Mouse (Mus musculus): ENCODE results near the gene Best1. TPM values are rescaled to one million over a fixed set of nuclear protein-coding genes. Genes with fewer than 3 reads are reported as not detected.

Best1 gene
- polyA plus RNA-seq, 1 experiment from 2014 or later: 0.22 TPM

- no peak overlapping the region for H3K27ac ChIP-seq
- H3K36me3 ChIP-seq (ENCODE audit: inconsistent target): no peaks in the 10 kb centered on the region
- H3K79me2 ChIP-seq (ENCODE audit: inconsistent target): no peaks in the 10 kb centered on the region
- 92% methylated on average over 3 of the region's 3 CpGs for WGBS (ENCODE audit: missing documents)
- H3K4me3 ChIP-seq (ENCODE audit: inconsistent target): no peak overlapping the region
Measured at GRCm38 (mm10) chr19:9946986-9947385, 54.4 kb downstream of the Best1 start.

GRCm38 (mm10) chr19:9945800-9946564 lies 55.5 kb downstream of the Best1 start:
- Histone ChIP-seq H3K27ac (peak overlapping the region; percentile 17), H3K79me2 (ENCODE audit: inconsistent target) (no peaks in the 10 kb centered on the region), H3K4me3 (ENCODE audit: inconsistent target) (no peak overlapping the region), H3K36me3 (ENCODE audit: inconsistent target) (no peaks in the 10 kb centered on the region)
- 83% methylated on average over 8 of the region's 8 CpGs for WGBS (ENCODE audit: missing documents)

GRCm38 (mm10) chr19:9942539-9943533 lies 58.6 kb downstream of the Best1 start:
- Histone ChIP-seq H3K79me2 (ENCODE audit: inconsistent target) (no peaks in the 10 kb centered on the region), H3K27ac (peak overlapping the region; percentile 91), H3K36me3 (ENCODE audit: inconsistent target) (no peaks in the 10 kb centered on the region), H3K4me3 (ENCODE audit: inconsistent target) (no peak overlapping the region)
- WGBS (ENCODE audit: missing documents): 48% methylated on average over 9 of the region's 10 CpGs

GRCm38 (mm10) chr19:9941809-9942208 lies 59.6 kb downstream of the Best1 start:
- no peak overlapping the region for H3K4me3 ChIP-seq (ENCODE audit: inconsistent target)
- H3K79me2 ChIP-seq (ENCODE audit: inconsistent target): no peaks in the 10 kb centered on the region; the same call in 1 of the 2 replicates
- H3K36me3 ChIP-seq (ENCODE audit: inconsistent target): no peaks in the 10 kb centered on the region
- H3K27ac ChIP-seq: peak overlapping the region; percentile 91
- WGBS (ENCODE audit: missing documents): 77% methylated on average over 1 of the region's 1 CpGs

GRCm38 (mm10) chr19:9940903-9941302 lies 60.5 kb downstream of the Best1 start:
- Histone ChIP-seq H3K79me2 (ENCODE audit: inconsistent target) (no peaks in the 10 kb centered on the region; the same call in 1 of the 2 replicates), H3K27ac (no peak overlapping the region), H3K36me3 (ENCODE audit: inconsistent target) (no peaks in the 10 kb centered on the region), H3K4me3 (ENCODE audit: inconsistent target) (no peak overlapping the region)
- 92% methylated on average over 4 of the region's 4 CpGs for WGBS (ENCODE audit: missing documents)

GRCm38 (mm10) chr19:9939841-9940240 lies 61.6 kb downstream of the Best1 start:
- Histone ChIP-seq H3K4me3 (ENCODE audit: inconsistent target) (no peak overlapping the region), H3K79me2 (ENCODE audit: inconsistent target) (no peaks in the 10 kb centered on the region; the same call in 1 of the 2 replicates), H3K27ac (peak overlapping the region; percentile 97), H3K36me3 (ENCODE audit: inconsistent target) (no peaks in the 10 kb centered on the region)
- 88% methylated on average over 7 of the region's 7 CpGs for WGBS (ENCODE audit: missing documents)

GRCm38 (mm10) chr19:9938824-9939303 lies 62.6 kb downstream of the Best1 start:
- Histone ChIP-seq H3K27ac (peak overlapping the region; percentile 97), H3K79me2 (ENCODE audit: inconsistent target) (no peaks in the 10 kb centered on the region; the same call in 1 of the 2 replicates), H3K36me3 (ENCODE audit: inconsistent target) (no peaks in the 10 kb centered on the region), H3K4me3 (ENCODE audit: inconsistent target) (no peak overlapping the region)
- WGBS (ENCODE audit: missing documents): 0% methylated on average over 13 of the region's 13 CpGs

- Histone ChIP-seq H3K79me2 (ENCODE audit: inconsistent target) (no peaks in the 10 kb centered on the region; the same call in 1 of the 2 replicates), H3K4me3 (ENCODE audit: inconsistent target) (no peak overlapping the region), H3K27ac (peak overlapping the region; percentile 97), H3K36me3 (ENCODE audit: inconsistent target) (no peaks in the 10 kb centered on the region)
- 8% methylated on average over 6 of the region's 6 CpGs for WGBS (ENCODE audit: missing documents)
Measured at GRCm38 (mm10) chr19:9938156-9938823, 63.1 kb downstream of the Best1 start.

GRCm38 (mm10) chr19:9937428-9937827 lies 64.0 kb downstream of the Best1 start:
- Histone ChIP-seq H3K4me3 (ENCODE audit: inconsistent target) (no peak overlapping the region), H3K27ac (peak overlapping the region; percentile 97), H3K36me3 (ENCODE audit: inconsistent target) (no peaks in the 10 kb centered on the region), H3K79me2 (ENCODE audit: inconsistent target) (no peaks in the 10 kb centered on the region; the same call in 1 of the 2 replicates)
- WGBS (ENCODE audit: missing documents): 85% methylated on average over 5 of the region's 5 CpGs

GRCm38 (mm10) chr19:9936579-9936978 lies 64.9 kb downstream of the Best1 start:
- no peaks in the 10 kb centered on the region; the same call in 1 of the 2 replicates for H3K79me2 ChIP-seq (ENCODE audit: inconsistent target)
- 28% methylated on average over 5 of the region's 5 CpGs for WGBS (ENCODE audit: missing documents)
- no peak overlapping the region for H3K4me3 ChIP-seq (ENCODE audit: inconsistent target)
- H3K27ac ChIP-seq: peak overlapping the region; percentile 97
- H3K36me3 ChIP-seq (ENCODE audit: inconsistent target): no peaks in the 10 kb centered on the region

Other genes with a start within 250 kb of the Best1 start
- not detected in 3 replicates for gene Scgb2a2, start 154.1 kb downstream of the Best1 start, polyA plus RNA-seq (2018)
- gene Incenp, start 102.1 kb downstream of the Best1 start, polyA plus RNA-seq (2018): 37.8 to 67.1 TPM (median 51.1 TPM) in 3 replicates
- gene Fth1, start 21.0 kb downstream of the Best1 start, polyA plus RNA-seq (2018): 25,011 to 42,260 TPM (median 38,400 TPM) in 3 replicates
- gene Rab3il1, start within 50 bp of the Best1 start, polyA plus RNA-seq (2018): 97.7 to 161 TPM (median 125 TPM) in 3 replicates
- gene Fads3, start 39.9 kb upstream of the Best1 start, polyA plus RNA-seq (2018): 2.4 to 3.4 TPM (median 2.4 TPM) in 3 replicates
- gene Fads2, start 100.1 kb upstream of the Best1 start, polyA plus RNA-seq (2018): 3.4 to 12.4 TPM (median 9.7 TPM) in 3 replicates
- gene Fads1, start 181.3 kb upstream of the Best1 start, polyA plus RNA-seq (2018): 63.4 to 93.5 TPM (median 74.9 TPM) in 3 replicates
- gene Tmem258, start 202.4 kb upstream of the Best1 start, polyA plus RNA-seq (2018): 135 to 169 TPM (median 137 TPM) in 3 replicates
- gene Fen1, start 202.5 kb upstream of the Best1 start, polyA plus RNA-seq (2018): 13.8 to 52.7 TPM (median 20.3 TPM) in 3 replicates
- gene Myrf, start 239.1 kb upstream of the Best1 start, polyA plus RNA-seq (2018): 0.08 to 0.37 TPM (median 0.17 TPM) in 3 replicates